Mouse (Mus musculus): Measurements from ENCODE around the gene Atp11c.
A peak's percentile ranks its signal among the peaks of the same experiment; 100 is the strongest.

GRCm38 (mm10) chrX:60403764-60404667 is 188.5 kb downstream of the Atp11c start:
- TF ChIP-seq CTCF (conservative IDR thresholded peaks at IDR 0.05; ENCODE audit: insufficient read depth, insufficient read length, low read depth, low read length) (no peak), POLR2A (IDR thresholded peaks at IDR 0.05; ENCODE audit: low read depth, low read length) (peak; percentile 6)
